Mouse (Mus musculus) liver, embryonic 15.5 days (tissue): ENCODE results near the gene Thra. TPM values are rescaled to one million over a fixed set of nuclear protein-coding genes. Genes with fewer than 3 reads are reported as not detected.

Experiments used
- ATAC-seq: fragments of 200-750 bp; cut with Nextera tagmentation; 2 replicates; pipeline ENCODE4 v1.8.0; 2017; ENCODE audit warnings: moderate number of reproducible peaks, mild to moderate bottlenecking, moderate library complexity; ENCODE audit not compliant: insufficient read depth
- H3K27ac ChIP-seq: fragments of 300-500 bp; sonication (generic); replicated peaks from 2 replicates; pipeline ENCODE4 v1.5.1; 2015; ENCODE audit warnings: mild to moderate bottlenecking, inconsistent platforms
- H3K27me3 ChIP-seq: fragments of 300-500 bp; sonication (generic); 2 replicates; pipeline ENCODE4 v1.6.1; 2015; ENCODE audit warnings: mild to moderate bottlenecking, inconsistent platforms
- H3K36me3 ChIP-seq: fragments of 300-500 bp; sonication (generic); replicated peaks from 2 replicates; pipeline ENCODE4 v1.6.1; 2015; ENCODE audit warnings: moderate library complexity, mild to moderate bottlenecking, inconsistent platforms
- H3K4me1 ChIP-seq: fragments of 300-500 bp; sonication (generic); replicated peaks from 2 replicates; pipeline ENCODE4 v1.6.1; 2015; ENCODE audit warnings: inconsistent platforms
- H3K4me2 ChIP-seq: fragments of 300-500 bp; sonication (generic); 2 replicates; pipeline ENCODE4 v1.6.1; 2015; ENCODE audit warnings: moderate library complexity, mild to moderate bottlenecking, inconsistent platforms
- H3K4me3 ChIP-seq: fragments of 300-500 bp; sonication (generic); replicated peaks from 2 replicates; pipeline ENCODE4 v1.5.1; 2015; ENCODE audit warnings: mild to moderate bottlenecking, inconsistent platforms
- H3K9ac ChIP-seq: fragments of 300-500 bp; sonication (generic); 2 replicates; pipeline ENCODE4 v1.6.1; 2015; ENCODE audit warnings: moderate library complexity, mild to moderate bottlenecking, inconsistent platforms
- H3K9me3 ChIP-seq: fragments of 300-500 bp; sonication (generic); replicated peaks from 2 replicates; pipeline ENCODE4 v1.6.1; 2016; ENCODE audit warnings: inconsistent platforms
- WGBS: fragments of 180-500 bp; shearing (Covaris S2); methylation state at CpG from one replicate; pipeline ENCODE4 v1.1.7; 2015; ENCODE audit warnings: mixed read lengths; ENCODE audit not compliant: insufficient replicate concordance; 5-methylcytosine and 5-hydroxymethylcytosine counted together
- polyA plus RNA-seq: library from polyadenylated mRNA; unstranded; fragments of >200 nt; fragmentation: Nextera tagmentation; extraction: Ambion mirVana; gene quantifications from 2 replicates; pipeline ENCODE4 v1.2.1, GENCODE M21; 2015

Thra gene
- polyA plus RNA-seq, 1 experiment from 2014 or later = 7.2 TPM

DNA sequence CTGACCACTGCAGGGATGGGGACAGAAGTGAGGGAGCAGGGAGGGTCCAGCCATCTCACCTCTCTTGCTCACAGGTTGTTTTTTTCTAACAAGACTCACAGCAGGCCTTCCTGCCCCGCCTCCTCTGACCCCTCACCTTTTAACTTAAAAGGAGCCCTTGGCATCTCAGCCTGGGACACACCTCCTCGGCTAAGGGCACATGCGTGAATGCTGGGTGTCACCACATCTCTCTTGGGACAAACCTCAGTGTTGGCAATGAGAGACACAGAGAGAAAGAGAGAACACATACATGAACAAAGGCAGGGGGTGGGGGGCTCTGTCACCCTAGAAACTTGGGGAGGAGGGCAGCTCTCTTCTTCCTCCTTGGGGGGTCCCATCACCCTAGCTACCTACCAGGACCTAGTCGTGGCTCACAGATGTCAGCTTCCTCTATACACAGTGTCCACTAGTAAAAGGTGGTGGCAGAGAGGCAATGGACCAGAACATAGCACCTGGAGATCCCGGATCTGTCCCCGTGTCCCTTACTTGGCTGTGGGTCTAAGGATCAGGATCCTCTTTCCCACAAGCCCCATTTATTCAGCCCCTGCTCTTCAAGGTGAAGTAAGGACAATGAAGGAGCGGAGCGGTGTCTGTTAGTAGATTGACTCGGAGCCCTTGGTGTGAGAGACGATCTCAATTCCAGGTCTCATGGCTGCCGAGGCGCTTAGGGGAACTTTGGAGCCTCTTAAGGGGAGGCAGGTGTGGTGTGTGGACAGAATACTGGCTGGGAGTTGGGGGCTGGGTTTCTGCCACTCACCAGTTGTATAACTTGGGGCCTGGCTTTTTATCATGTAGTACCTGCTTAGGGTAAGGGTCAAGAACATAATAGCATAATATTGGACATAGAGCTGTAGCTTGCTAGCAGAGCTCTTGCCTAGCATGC lies 5.8 kb downstream of the Thra start:
- 0 out of 2 replicates have a peak, but pooled peaks cover 2% of the 10 kb centered on the region for H3K36me3 ChIP-seq
- 64% methylated on average over 12 of the region's 12 CpGs for WGBS
- H3K4me3 ChIP-seq = peak overlapping the region; percentile 30; the same call in 1 of the 2 replicates
- H3K27ac ChIP-seq = peak overlapping the region; percentile 81
- H3K4me2 ChIP-seq = peak overlapping the region; percentile 70
- no peaks in the 10 kb centered on the region for H3K27me3 ChIP-seq
- peaks cover 97% of the 10 kb centered on the region for H3K4me1 ChIP-seq
- ATAC-seq = no peak
- no peaks in the 10 kb centered on the region for H3K9me3 ChIP-seq
- 0 out of 2 replicates have a peak overlapping the region, but pooled peaks have one; percentile 48 for H3K9ac ChIP-seq

- peak; percentile 48 for ATAC-seq
- 0 out of 2 replicates have a peak, but pooled peaks cover 2% of the 10 kb centered on the region for H3K36me3 ChIP-seq
- no peaks in the 10 kb centered on the region for H3K27me3 ChIP-seq
- peak overlapping the region; percentile 81 for H3K27ac ChIP-seq
- H3K4me1 ChIP-seq = peaks cover 100% of the 10 kb centered on the region
- H3K4me2 ChIP-seq = peak overlapping the region; percentile 70
- 3% methylated on average over 19 of the region's 19 CpGs for WGBS
- H3K9ac ChIP-seq = peak overlapping the region; percentile 48
- H3K9me3 ChIP-seq = no peaks in the 10 kb centered on the region
- H3K4me3 ChIP-seq = peak overlapping the region; percentile 30
Measured at GRCm38 (mm10) chr11:98746855-98747693, 6.6 kb downstream of the Thra start.

GRCm38 (mm10) chr11:98747804-98748505 lies 7.5 kb downstream of the Thra start:
- H3K36me3 ChIP-seq = 0 out of 2 replicates have a peak, but pooled peaks cover 2% of the 10 kb centered on the region
- H3K27me3 ChIP-seq = no peaks in the 10 kb centered on the region
- no peak overlapping the region; the same call in 1 of the 2 replicates for H3K4me3 ChIP-seq
- H3K9me3 ChIP-seq = no peaks in the 10 kb centered on the region
- 26% methylated on average over 6 of the region's 6 CpGs for WGBS
- ATAC-seq = no peak
- H3K27ac ChIP-seq = peak overlapping the region; percentile 79
- H3K4me1 ChIP-seq = peaks cover 100% of the 10 kb centered on the region
- H3K4me2 ChIP-seq = peak overlapping the region; percentile 70
- H3K9ac ChIP-seq = 0 out of 2 replicates have a peak overlapping the region, but pooled peaks have one; percentile 6

DNA sequence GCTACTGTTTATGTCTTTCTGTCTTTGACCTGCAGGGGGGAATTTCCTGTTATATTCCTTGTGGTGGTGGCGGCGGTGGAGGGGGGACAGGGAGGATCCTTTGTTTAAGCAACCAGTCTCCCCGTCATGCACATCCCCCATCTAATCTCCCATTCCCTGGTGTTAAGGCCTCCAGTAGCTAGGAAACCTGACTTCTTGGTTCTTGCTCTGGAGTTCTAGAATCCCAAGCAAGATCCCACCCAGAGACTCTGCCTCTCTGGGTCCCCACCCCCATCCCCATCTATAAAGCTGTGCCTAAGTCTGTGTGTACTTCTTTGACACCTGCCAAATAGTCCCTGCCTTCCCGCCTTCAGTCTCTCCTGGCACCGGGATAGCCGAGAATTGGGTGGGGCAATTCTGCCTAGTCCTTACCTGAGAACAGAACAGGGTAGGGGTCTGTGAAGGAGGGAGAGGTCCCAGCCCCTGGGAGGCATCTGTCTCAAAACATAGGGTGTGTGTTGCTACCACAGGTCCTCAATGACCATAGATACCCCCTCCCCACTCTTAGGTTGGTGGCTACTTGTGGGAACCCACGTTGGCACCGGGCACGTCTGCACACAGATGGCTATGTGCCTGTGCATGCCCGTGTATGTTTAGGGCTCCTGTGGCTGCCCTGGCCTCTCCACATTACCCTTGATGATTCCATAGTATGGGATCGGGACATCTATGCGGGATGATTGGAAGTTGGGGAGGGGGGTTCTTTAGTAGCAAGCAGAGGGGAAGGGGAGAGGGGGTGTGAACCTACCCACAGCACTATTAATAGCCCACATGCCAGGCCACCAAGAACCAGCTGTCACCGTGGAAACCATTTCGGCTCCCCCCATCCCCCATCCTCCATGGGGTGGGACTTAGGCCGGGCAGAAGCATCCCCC lies 8.3 kb downstream of the Thra start:
- Histone ChIP-seq H3K27ac (peak overlapping the region; percentile 86), H3K4me3 (no peak overlapping the region), H3K4me2 (peak overlapping the region; percentile 70; the same call in 1 of the 2 replicates), H3K9ac (0 out of 2 replicates have a peak overlapping the region, but pooled peaks have one; percentile 6), H3K9me3 (no peaks in the 10 kb centered on the region), H3K4me1 (peaks cover 100% of the 10 kb centered on the region), H3K36me3 (peaks cover 8% of the 10 kb centered on the region; the same call in 1 of the 2 replicates), H3K27me3 (no peaks in the 10 kb centered on the region)
- ATAC-seq = no peak
- 36% methylated on average over 15 of the region's 15 CpGs for WGBS

DNA sequence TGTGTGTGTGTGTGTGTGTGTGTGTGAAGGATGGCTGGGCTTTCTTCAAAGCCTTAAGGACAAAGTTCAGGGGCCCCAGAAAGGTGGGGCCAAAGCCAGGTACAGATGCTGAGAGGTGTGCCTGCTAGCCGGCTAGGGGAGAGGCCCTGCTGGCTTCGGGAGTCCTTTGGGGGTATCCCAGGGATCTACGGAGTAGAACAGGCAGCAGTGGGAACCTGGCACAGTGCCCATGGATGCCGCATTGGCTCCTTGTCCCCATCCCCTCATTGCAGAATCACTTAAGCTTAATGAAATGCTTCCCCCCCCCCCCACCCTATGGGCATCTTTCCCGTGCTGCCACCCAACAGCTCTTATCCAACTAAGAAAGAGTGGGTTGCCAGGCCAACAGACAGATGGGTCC lies 9.3 kb downstream of the Thra start:
- no peak overlapping the region for H3K4me3 ChIP-seq
- H3K4me1 ChIP-seq = peaks cover 100% of the 10 kb centered on the region
- no peaks in the 10 kb centered on the region for H3K9me3 ChIP-seq
- H3K27me3 ChIP-seq = no peaks in the 10 kb centered on the region
- ATAC-seq = no peak
- no peak overlapping the region; the same call in 1 of the 2 replicates for H3K4me2 ChIP-seq
- H3K27ac ChIP-seq = peak overlapping the region; percentile 86; the same call in 1 of the 2 replicates
- WGBS = 67% methylated on average over 5 of the region's 5 CpGs
- H3K9ac ChIP-seq = no peak overlapping the region
- peaks cover 10% of the 10 kb centered on the region; the same call in 1 of the 2 replicates for H3K36me3 ChIP-seq

DNA sequence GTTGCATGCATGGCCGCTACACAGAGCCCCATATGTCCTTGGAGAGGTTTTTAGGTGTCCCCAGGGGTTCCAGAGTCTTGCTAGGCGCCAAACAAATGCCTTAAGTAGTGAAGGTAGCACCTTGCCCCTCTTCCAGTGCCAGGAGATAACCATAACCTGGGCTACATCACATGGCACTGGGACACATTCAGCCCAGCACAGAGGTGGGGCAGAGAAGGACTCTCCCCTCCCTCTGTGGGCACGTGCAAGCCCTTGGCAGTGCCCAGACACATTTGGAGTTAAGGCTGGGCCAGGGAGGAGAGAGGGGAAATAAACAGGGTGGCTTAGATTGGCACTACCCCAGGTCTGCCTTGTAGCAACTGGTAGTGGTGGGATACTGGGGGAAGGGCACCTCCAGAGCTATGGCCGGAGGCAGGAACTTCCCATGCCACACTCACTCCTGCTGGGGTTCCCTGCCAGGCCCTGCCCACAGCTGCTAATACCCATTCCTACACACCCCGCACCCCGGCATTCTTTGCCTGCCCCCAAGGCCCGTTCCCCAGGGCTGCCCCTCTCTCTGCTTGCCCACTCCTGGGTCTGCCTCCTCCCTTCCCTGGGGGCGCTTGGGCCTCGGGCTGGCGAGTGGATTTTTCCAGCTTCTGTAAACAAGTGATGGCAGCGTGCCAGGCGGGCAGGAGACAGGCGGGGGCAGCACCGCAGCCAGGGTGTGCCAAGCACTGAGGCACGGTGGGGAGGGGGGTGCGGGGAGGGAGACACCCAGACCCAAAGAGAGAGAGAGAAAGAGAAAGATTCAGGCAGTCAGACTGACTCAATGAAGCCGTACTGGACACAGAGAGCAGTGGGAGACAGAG lies 10.1 kb downstream of the Thra start:
- Histone ChIP-seq H3K4me1 (peaks cover 100% of the 10 kb centered on the region), H3K4me2 (peak overlapping the region; percentile 69), H3K9ac (peak overlapping the region; percentile 28; the same call in 1 of the 2 replicates), H3K27me3 (no peaks in the 10 kb centered on the region), H3K36me3 (peaks cover 8% of the 10 kb centered on the region; the same call in 1 of the 2 replicates), H3K9me3 (no peaks in the 10 kb centered on the region), H3K27ac (peak overlapping the region; percentile 86), H3K4me3 (peak overlapping the region; percentile 32)
- ATAC-seq = peak; percentile 1; the same call in 1 of the 2 replicates
- WGBS = 30% methylated on average over 17 of the region's 17 CpGs

- Histone ChIP-seq H3K4me3 (peak overlapping the region; percentile 32), H3K27ac (peak overlapping the region; percentile 86), H3K36me3 (peaks cover 8% of the 10 kb centered on the region; the same call in 1 of the 2 replicates), H3K9ac (peak overlapping the region; percentile 31; the same call in 1 of the 2 replicates), H3K27me3 (no peaks in the 10 kb centered on the region), H3K4me2 (peak overlapping the region; percentile 69), H3K4me1 (peaks cover 100% of the 10 kb centered on the region), H3K9me3 (no peaks in the 10 kb centered on the region)
- 6% methylated on average over 6 of the region's 6 CpGs for WGBS
- ATAC-seq = peak; percentile 82
Measured at GRCm38 (mm10) chr11:98751221-98751782, 10.9 kb downstream of the Thra start.

DNA sequence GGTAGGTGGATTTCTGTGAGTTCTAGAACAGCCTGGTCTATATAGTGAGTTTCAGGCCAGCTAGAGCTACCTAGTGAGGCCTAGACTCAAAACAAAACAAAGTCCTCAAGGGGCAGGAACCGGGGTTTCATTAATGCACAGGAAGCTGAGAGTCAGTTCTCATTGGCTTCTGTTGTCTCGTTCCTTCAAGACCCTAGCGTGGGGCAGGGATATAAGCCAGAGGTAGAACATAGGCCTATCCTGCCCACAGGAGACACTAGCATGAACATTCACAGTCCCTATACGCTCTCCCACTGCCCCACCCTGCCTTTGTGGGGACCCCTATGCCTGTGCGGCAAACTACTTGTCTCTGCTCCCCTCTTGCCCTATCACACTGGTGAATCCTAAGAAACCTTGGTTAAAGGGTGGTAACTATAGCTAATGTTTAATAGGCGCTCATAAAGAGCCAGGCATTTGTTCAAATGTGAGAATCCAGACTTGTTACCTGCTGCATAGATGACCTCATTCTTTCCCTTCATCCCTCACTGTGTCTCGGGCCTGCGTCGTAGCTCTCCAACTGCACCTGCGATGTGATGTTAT lies 12.2 kb downstream of the Thra start:
- ATAC-seq = no peak
- Histone ChIP-seq H3K27ac (peak overlapping the region; percentile 86), H3K9me3 (no peaks in the 10 kb centered on the region), H3K9ac (0 out of 2 replicates have a peak overlapping the region, but pooled peaks have one; percentile 4), H3K27me3 (no peaks in the 10 kb centered on the region), H3K36me3 (peaks cover 18% of the 10 kb centered on the region), H3K4me1 (peaks cover 97% of the 10 kb centered on the region), H3K4me2 (peak overlapping the region; percentile 69; the same call in 1 of the 2 replicates), H3K4me3 (no peak overlapping the region)
- 75% methylated on average over 10 of the region's 10 CpGs for WGBS
